Mouse (Mus musculus): ENCODE data around the gene 4930402H24Rik. TPM values are rescaled to one million over a fixed set of nuclear protein-coding genes. Genes with fewer than 3 reads are reported as not detected.

The 4930402H24Rik gene
- polyA plus RNA-seq, 1 experiment: 0.98 TPM

DNA sequence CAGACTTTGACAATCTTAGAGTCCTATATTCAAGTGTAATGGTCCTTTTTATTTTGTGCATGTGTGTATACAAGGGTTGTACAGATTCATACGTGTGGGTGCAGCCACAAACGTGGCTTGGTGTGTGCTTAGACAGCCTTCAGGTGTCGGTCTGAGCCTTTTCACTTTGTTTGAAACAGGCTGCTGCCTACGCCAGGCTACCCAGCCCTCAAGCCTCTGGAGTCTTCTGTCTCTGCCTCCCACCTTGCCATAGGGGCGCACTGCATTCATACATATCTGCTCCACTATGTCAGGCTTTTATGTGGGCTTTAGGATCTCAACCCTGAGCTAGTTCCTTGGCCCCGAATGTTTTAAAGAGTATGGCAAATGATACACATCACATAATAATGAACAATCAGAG, 116.6 kb downstream of the 4930402H24Rik start:
- Histone ChIP-seq H3K27me3 (replicated peaks) (no peaks in the 10 kb centered on the region), H3K4me3 (replicated peaks) (no peak overlapping the region), H3K36me3 (replicated peaks; ENCODE audit: low read length) (peaks cover 40% of the 10 kb centered on the region), H3K9me3 (no peaks in the 10 kb centered on the region), H3K4me1 (peaks cover 17% of the 10 kb centered on the region)
- no peak for TF ChIP-seq GATA1 (IDR thresholded peaks at IDR 0.05; ENCODE audit: borderline replicate concordance, low read length)
- no peak for TF ChIP-seq FLI1 (IDR thresholded peaks at IDR 0.05; ENCODE audit: low read length)

DNA sequence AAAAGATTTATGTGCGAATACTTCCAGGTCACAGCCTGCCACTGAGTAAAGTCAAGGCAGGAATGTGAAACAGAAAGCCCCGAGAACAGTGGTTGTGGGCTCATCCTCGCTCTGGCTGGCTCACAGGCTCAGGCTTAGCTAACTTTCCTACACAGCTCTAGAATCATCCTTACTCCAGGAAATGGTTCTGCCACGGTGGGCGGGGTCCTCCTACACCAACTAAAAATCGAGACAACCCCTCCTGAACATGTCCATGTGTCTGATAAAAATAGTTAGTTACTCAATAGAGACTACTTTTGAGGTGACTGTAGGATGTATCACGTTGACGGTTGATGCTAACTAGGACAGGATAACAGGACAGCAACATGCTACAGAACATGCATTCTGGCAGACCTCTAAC, 117.2 kb downstream of the 4930402H24Rik start:
- Histone ChIP-seq H3K36me3 (replicated peaks; ENCODE audit: low read length) (peaks cover 43% of the 10 kb centered on the region), H3K27me3 (replicated peaks) (no peaks in the 10 kb centered on the region), H3K4me3 (replicated peaks) (no peak overlapping the region), H3K4me1 (peaks cover 19% of the 10 kb centered on the region), H3K9me3 (no peaks in the 10 kb centered on the region)
- no peak for TF ChIP-seq GATA1 (IDR thresholded peaks at IDR 0.05; ENCODE audit: borderline replicate concordance, low read length)
- TF ChIP-seq FLI1 (IDR thresholded peaks at IDR 0.05; ENCODE audit: low read length): no peak

DNA sequence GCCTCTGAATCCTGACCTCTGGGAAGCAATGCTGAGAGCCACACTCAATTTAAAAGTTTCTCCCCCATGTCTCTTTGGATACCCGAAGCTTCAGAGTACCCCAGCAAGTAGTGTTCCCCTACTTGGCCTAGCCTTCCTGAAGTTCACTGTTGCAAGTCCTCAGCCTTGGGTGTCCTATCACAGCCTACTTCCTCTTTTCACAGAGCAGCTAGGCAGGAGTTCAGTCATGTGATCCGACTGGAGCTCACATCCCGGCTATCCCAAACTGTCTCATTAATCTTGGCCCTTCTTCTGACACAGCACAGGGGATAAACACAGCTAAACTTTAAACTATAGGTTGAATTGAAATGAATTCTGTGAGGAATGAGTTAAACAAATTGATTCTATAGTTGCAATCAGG, 121.3 kb downstream of the 4930402H24Rik start:
- Histone ChIP-seq H3K9me3 (peaks cover 4% of the 10 kb centered on the region; the same call in 1 of the 2 replicates), H3K4me3 (replicated peaks) (no peak overlapping the region), H3K4me1 (peaks cover 26% of the 10 kb centered on the region), H3K27me3 (replicated peaks) (no peaks in the 10 kb centered on the region), H3K36me3 (replicated peaks; ENCODE audit: low read length) (peaks cover 56% of the 10 kb centered on the region)
- TF ChIP-seq FLI1 (IDR thresholded peaks at IDR 0.05; ENCODE audit: low read length) (no peak), GATA1 (IDR thresholded peaks at IDR 0.05; ENCODE audit: borderline replicate concordance, low read length) (no peak)

DNA sequence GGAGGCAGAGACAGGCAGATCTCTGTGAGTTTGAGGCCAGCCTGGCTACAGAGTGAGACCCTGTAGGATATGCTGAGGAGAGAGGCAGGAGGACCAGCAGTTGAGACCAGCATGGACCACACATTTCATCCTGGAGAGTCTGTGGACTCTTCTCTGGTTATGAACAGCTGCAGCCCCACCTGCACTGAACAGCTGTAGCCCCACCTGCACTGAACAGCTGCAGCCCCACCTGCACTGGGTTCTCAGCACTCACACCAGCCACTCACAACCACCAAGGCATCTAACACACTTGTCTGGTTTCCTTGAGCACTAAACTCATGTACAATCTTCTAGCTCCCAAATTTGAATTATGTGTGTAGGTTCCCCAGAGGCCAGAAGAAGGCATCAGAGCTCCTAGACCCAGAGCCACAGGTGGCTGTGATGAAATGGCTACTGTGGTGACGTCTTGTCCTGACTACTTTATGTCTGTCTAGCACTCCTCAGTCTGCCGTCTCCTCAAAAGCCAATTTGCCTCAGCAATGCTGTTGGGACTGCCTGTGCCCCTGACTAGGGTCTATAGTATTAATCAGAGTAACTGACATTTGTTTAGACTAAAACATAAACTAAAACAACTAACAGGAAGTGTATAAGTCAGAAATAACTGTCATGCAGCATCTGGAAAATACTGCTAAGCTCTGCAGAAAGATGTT, 125.4 kb downstream of the 4930402H24Rik start:
- Histone ChIP-seq H3K36me3 (replicated peaks; ENCODE audit: low read length) (peaks cover 70% of the 10 kb centered on the region), H3K9me3 (peaks cover 4% of the 10 kb centered on the region; the same call in 1 of the 2 replicates)
- no peak for TF ChIP-seq FLI1 (IDR thresholded peaks at IDR 0.05; ENCODE audit: low read length)
- no peak for TF ChIP-seq GATA1 (IDR thresholded peaks at IDR 0.05; ENCODE audit: borderline replicate concordance, low read length)

DNA sequence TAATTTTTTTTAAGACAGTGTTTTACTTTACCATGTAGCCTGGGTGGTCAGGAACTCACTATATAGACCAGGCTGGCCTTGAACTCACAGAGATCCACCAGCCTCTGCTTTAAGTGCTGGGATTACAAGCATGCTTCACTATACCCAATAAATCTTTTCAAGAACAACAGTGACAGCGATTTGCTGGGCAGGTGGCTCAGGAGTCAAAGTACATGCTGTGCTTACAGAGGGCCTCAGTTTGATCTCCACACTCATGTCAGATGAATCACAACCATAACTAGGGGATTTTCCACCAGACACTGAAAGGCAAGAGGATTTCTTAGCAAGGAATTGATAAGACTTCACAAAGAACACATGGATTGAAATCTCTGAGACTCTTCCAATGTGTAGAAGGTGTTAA, 126.3 kb downstream of the 4930402H24Rik start:
- Histone ChIP-seq H3K4me3 (replicated peaks) (no peak overlapping the region), H3K4me1 (peaks cover 12% of the 10 kb centered on the region), H3K36me3 (replicated peaks; ENCODE audit: low read length) (peaks cover 74% of the 10 kb centered on the region), H3K27me3 (replicated peaks) (no peaks in the 10 kb centered on the region), H3K9me3 (peaks cover 4% of the 10 kb centered on the region; the same call in 1 of the 2 replicates)
- TF ChIP-seq FLI1 (IDR thresholded peaks at IDR 0.05; ENCODE audit: low read length) (no peak), GATA1 (IDR thresholded peaks at IDR 0.05; ENCODE audit: borderline replicate concordance, low read length) (no peak)

More for the DNA sequence above, 125.4 kb downstream of the 4930402H24Rik start:
- no peak overlapping the region for H3K4me3 ChIP-seq (replicated peaks)
- no peaks in the 10 kb centered on the region for H3K27me3 ChIP-seq (replicated peaks)
- H3K4me1 ChIP-seq: peaks cover 17% of the 10 kb centered on the region

DNA sequence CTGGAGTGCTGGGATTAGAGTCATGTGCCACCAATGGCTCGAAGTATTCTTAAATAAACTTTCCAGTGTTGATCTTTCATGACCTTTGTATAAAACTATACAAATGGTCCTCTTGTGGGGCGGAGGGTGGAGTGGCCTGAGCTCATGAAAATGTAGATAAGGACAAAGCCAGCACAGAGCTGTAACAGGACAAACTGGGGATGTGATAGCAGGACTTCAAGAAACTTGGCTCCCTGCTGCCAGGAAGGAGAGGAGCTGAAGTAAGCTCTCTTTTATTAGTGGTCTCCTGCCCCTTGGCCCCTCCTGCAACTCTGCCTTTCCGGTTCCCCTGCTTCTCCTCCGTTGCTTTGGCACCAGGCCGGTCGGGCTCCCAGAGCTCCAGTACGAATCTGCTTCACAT, 129.6 kb downstream of the 4930402H24Rik start:
- H3K27me3 ChIP-seq (replicated peaks): no peaks in the 10 kb centered on the region
- no peak for TF ChIP-seq GATA1 (IDR thresholded peaks at IDR 0.05; ENCODE audit: borderline replicate concordance, low read length)
- TF ChIP-seq FLI1 (IDR thresholded peaks at IDR 0.05; ENCODE audit: low read length): no peak

DNA sequence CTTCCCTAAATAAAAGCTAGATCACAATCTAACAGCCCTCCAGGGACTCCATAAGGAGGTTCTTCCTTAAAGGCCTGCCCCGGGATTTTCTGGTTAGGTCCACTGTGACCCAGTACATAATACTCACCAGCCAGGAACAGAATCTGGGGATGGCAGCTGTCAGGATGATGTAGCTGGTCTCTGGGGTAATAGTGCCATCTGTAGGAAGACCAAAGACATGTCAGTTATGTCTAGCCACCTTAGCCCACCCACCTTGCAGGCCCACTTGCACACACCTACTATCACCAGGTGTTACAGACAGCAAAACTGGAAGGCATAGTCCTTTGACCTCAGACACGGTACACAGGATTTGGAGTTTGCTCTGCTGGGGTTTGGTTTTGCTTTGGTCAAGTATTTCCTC, 138.7 kb downstream of the 4930402H24Rik start:
- Histone ChIP-seq H3K9me3 (no peaks in the 10 kb centered on the region), H3K36me3 (replicated peaks; ENCODE audit: low read length) (peaks cover 79% of the 10 kb centered on the region), H3K4me1 (peaks cover 5% of the 10 kb centered on the region), H3K4me3 (replicated peaks) (no peak overlapping the region), H3K27me3 (replicated peaks) (no peaks in the 10 kb centered on the region)
- TF ChIP-seq GATA1 (IDR thresholded peaks at IDR 0.05; ENCODE audit: borderline replicate concordance, low read length) (no peak), FLI1 (IDR thresholded peaks at IDR 0.05; ENCODE audit: low read length) (no peak)

More for the DNA sequence above, 129.6 kb downstream of the 4930402H24Rik start:
- Histone ChIP-seq H3K9me3 (no peaks in the 10 kb centered on the region), H3K4me1 (no peaks in the 10 kb centered on the region; the same call in 1 of the 2 replicates), H3K36me3 (replicated peaks; ENCODE audit: low read length) (peaks cover 68% of the 10 kb centered on the region), H3K4me3 (replicated peaks) (no peak overlapping the region)

DNA sequence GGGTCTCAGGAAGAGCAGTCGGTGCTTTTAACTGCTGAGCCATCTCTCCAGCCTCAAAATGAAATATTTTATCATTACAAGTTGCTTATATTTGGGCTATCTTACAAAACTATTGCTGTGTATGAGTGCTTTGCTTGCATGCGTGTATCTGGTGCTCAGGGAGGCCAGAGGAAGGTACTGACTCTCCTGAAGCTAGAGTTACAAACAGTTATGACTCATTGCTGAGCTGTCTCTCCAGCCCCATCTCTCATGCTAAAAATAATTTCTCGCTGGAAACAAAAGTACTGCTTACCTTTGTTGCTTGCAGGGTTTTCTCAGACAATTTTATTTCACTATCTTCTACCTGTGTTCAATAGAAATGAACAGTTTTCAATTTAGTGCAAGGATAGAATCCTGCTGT, 140.8 kb downstream of the 4930402H24Rik start:
- H3K36me3 ChIP-seq (replicated peaks; ENCODE audit: low read length): peaks cover 84% of the 10 kb centered on the region
- peaks cover 5% of the 10 kb centered on the region for H3K4me1 ChIP-seq
- TF ChIP-seq GATA1 (IDR thresholded peaks at IDR 0.05; ENCODE audit: borderline replicate concordance, low read length): no peak
- TF ChIP-seq FLI1 (IDR thresholded peaks at IDR 0.05; ENCODE audit: low read length): no peak

DNA sequence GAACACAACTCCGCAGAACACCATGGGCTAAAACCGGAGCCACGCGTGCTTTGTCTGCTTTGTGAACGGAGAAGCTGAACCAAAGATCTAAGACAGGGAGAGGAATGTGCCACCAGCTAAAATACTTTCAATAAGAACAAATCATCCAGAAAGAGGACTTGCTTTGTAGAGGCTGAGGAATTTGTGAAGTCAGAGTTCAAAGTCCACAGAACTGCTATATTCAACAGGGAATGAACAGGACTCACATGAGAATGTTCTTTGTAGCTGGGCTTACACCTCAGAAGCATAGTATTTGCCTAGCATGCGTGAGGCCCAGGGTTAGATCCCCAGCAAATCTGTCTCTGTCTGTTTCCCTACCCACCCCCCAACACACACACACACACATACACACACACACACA, 145.3 kb downstream of the 4930402H24Rik start:
- peaks cover 59% of the 10 kb centered on the region for H3K36me3 ChIP-seq (replicated peaks; ENCODE audit: low read length)
- H3K9me3 ChIP-seq: no peaks in the 10 kb centered on the region
- H3K4me3 ChIP-seq (replicated peaks): no peak overlapping the region
- peaks cover 5% of the 10 kb centered on the region for H3K4me1 ChIP-seq
- TF ChIP-seq FLI1 (IDR thresholded peaks at IDR 0.05; ENCODE audit: low read length) (no peak), GATA1 (IDR thresholded peaks at IDR 0.05; ENCODE audit: borderline replicate concordance, low read length) (no peak)
- H3K27me3 ChIP-seq (replicated peaks): no peaks in the 10 kb centered on the region

More for the DNA sequence above, 140.8 kb downstream of the 4930402H24Rik start:
- no peak overlapping the region for H3K4me3 ChIP-seq (replicated peaks)
- H3K27me3 ChIP-seq (replicated peaks): no peaks in the 10 kb centered on the region
- H3K9me3 ChIP-seq: no peaks in the 10 kb centered on the region

DNA sequence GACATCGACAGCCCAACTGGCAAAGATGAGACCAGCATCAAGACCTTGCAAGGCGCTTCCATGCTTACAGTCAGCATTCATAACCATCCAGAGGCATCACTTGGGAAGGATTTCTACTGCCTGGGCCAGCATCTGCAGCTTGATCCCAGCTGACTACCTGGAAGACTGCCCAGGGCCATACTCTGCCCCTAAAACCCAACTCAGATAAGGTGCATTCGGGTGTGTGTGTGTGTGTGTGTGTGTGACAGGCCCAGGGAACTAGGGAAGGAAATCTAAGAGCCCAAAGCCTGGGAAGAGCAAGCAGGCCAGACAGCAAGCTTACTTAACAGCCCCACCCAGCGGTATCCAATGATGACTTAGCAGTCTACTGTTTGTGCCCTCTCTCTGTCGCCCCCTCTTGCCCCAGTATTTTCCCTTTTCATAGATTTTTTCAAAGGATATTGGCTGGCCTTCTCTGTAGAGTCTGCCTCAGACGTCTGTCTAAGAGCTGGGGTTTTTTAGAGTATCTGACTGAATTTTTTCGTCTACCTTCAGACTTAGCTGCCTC, 151.1 kb downstream of the 4930402H24Rik start:
- TF ChIP-seq GATA1 (IDR thresholded peaks at IDR 0.05; ENCODE audit: borderline replicate concordance, low read length): no peak
- no peak for TF ChIP-seq FLI1 (IDR thresholded peaks at IDR 0.05; ENCODE audit: low read length)
- H3K36me3 ChIP-seq (replicated peaks; ENCODE audit: low read length): peaks cover 16% of the 10 kb centered on the region

More for the DNA sequence above, 151.1 kb downstream of the 4930402H24Rik start:
- Histone ChIP-seq H3K27me3 (replicated peaks) (no peaks in the 10 kb centered on the region), H3K4me3 (replicated peaks) (no peak overlapping the region), H3K4me1 (peaks cover 19% of the 10 kb centered on the region), H3K9me3 (no peaks in the 10 kb centered on the region)
